Mouse (Mus musculus) activated CD4-positive, CD25-positive, alpha-beta regulatory T cell, adult 4 months (primary cell): ENCODE data around the gene Gusb. TPM values are rescaled to one million over a fixed set of nuclear protein-coding genes. Genes with fewer than 3 reads are reported as not detected.
"Not testable (repeated sequence)": the region's sequence is repeated elsewhere in the genome, so short reads cannot be mapped to it uniquely, and the experiment has no call there.

Experiments used
- ATAC-seq: one replicate; pipeline ENCODE4 v1.8.0; 2017
- polyA plus RNA-seq, 2 experiments: library from polyadenylated mRNA; unstranded; fragments of 100-300 nt; shearing (Covaris generic); gene quantifications; one replicate each; pipeline ENCODE4 v1.2.1; 2017

Gene Gusb
- polyA plus RNA-seq = 10 to 100 TPM; 46.3 to 48.2 TPM

DNA sequence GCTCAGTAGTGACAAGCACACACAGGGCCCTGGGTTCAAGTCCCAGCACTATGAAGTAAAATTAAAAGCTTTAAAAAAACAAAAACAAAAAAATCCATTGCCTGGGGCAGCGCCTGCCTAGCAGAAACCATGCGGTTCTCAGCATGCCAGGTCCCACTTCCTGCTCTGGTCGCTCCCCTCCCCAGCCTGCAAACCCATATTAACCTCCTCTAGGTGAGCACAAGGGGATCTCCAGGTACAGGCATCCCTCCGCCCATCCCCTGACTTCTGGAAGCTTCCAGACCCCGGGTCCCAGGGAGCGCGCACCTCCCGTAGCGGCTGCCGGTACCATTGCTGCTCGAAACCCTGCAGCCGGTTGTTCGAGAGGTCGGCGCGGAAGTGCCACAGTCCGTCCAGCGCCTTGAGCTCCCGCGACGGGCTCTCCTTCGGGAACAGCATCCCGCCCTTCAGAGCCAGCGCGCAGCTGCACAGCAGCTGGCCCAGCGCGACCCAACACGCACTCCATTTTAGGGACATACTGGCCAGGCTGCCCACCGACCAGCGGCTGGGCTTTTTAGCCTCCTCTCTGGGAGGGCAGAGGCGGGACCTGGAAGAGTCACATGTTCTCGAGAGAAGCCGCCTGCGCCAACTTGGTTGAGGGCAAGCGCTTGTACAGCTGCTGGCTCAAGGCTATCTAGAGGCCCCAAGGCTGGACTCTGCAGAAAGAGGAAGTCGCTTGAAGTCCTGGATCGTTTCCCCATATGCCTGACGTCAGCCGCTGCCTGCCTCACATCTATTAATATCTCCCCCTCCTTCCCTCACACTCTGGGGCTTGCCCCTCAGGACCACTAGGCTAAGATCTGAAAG, at the start of gene Gusb:
Gene Gusb (minus strand): TSS at position 749 of the 846 bp plus-strand sequence.
- peak; percentile 89 for ATAC-seq

DNA sequence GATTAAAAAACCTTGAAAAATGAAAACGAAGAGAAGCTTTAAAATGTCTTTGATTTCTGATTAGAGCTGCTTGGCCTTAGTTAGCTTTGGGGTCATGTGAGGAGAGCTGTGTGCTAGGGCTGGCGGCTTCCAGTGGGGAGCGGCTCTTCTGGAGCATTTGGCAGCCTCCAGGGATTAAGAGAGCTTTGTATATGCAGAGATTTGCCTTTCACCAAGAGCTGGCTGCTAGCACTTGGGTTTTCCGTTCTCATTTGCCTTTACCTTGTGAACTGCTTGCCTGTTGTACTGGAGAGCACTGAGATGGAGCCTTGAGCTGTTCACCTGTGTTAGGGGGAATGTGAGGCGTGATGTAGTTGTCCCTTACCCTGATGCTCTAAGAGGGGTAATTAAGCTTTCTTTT, 49.7 kb upstream of the Gusb start:
- ATAC-seq = no peak

DNA sequence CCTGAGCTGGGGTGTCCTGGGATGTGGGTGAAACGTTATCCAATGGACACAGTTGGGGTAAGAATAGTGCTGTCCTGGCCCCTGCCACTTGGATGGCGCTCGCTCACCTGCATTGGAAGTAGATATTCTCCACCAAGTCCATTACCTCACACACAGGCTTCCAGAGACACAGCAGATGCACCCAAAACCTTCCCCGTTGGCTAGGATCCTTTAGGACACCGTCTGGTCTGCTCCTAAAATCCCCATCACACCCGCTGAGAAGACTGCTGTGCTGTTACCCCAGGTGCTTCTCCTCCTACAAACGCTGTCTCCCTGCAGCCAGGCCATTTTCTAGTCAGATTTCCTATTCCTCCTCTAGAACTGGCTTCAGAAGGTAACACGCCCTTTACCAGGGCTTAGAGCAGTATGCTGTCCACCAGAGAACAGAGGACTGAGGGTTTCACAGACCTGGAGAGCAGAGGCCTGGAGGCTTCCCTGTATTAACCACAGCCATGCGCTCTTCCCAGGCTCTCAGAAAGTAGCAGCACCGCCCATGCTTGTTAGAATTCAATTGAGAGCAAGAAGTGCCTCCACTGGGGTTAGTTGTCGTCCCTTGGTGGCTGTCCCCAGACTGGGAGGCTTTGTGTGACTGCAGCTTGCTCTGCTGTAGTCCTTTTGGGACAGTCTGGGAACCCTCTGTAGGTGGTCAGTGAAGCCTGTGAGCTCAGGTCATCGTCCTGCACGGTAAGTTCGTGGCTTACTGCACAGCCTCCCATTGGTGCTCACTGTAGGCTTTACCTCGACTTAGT, 48.4 kb upstream of the Gusb start:
- no peak for ATAC-seq

- ATAC-seq = no peak
These were observed 47.6 kb upstream of the Gusb start for GRCm38 (mm10) chr5:130050416-130050815.

GRCm38 (mm10) chr5:130048786-130049520, 46.1 kb upstream of the Gusb start:
- ATAC-seq = no peak

GRCm38 (mm10) chr5:130047013-130047412, 44.2 kb upstream of the Gusb start:
- no peak for ATAC-seq

DNA sequence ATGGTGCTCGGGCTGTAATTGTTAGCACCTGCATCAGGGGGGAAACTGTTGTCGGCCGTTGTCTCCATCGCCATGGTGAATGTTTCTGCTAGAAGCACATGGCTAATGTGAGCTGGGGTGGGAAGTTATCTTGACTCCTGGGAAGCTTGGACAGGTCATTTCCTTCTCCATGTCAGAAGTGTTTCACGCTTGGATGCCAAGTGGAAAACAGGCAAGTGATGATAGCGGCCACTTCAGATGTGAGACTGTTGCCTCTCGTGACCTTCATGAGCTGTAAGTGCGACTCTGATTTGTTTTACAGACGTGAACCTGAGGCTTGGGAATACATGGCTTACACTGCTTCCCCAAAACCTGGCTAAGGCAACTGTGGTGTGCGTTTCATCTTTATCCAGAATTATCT, 43.7 kb upstream of the Gusb start:
- ATAC-seq = no peak

- no peak for ATAC-seq
These were observed 43.3 kb upstream of the Gusb start for GRCm38 (mm10) chr5:130046100-130046499.

- no peak for ATAC-seq
These were observed 41.4 kb upstream of the Gusb start for GRCm38 (mm10) chr5:130044201-130044695.

DNA sequence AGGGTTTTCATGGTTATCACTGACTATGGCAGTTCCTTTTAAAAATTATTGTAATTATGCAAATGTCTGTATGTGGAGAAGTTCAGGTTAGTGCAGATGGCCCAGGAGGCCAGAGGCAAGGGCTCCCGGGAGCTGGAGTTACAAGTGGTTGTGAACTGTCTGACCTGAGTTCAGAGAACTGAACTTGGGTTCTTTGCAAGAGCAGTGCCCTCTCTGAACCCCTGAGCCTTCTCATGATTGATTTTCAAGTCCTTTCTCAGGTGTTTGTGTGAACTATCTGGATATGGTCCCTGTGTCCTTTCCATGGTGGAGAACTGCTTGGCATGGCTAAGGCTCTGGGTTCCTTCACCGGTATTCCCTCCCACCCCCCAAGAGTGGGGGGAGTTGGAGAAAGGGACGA, 40.9 kb upstream of the Gusb start:
- no peak for ATAC-seq

DNA sequence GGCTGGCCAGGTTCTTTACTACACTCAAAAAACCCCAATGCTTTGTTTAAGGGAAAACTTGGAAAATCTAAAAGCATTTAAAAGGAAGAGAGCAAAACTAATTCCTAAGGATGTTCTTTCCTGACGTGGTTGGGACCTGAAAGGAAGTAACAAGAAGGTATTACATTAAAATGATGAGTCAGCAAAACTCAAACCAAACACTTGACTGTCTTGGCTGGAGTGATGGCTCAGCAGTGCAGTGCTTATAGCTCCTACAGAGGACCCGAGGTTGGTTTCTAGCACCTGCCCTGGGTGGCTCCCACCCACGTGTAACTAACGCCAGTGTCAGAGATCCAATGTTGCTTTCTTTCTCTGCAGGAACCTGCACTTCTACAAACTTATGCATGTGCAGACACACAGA, 38.4 kb upstream of the Gusb start:
- ATAC-seq = no peak

DNA sequence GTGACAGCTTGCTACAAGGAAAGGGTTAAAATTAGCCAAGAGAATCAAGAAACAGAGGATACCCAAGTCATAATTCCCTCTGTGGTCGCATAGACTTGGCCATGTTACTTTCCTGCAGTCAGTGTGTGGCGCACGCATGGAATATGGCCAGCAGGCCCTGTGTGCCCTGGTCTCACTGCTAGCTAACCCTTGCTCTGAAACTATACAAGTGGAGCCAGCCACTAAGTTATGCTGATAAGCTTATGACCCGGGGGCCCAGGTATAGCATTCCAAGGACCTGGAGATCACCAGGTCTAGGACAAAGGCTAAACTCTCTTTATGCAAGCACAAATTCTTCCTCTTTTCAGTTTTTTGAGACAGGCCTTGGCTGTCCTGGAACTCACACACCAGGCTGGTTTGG, 37.9 kb upstream of the Gusb start:
- no peak for ATAC-seq

- peak; percentile 52 for ATAC-seq
These were observed 35.1 kb upstream of the Gusb start for GRCm38 (mm10) chr5:130037752-130038455.

DNA sequence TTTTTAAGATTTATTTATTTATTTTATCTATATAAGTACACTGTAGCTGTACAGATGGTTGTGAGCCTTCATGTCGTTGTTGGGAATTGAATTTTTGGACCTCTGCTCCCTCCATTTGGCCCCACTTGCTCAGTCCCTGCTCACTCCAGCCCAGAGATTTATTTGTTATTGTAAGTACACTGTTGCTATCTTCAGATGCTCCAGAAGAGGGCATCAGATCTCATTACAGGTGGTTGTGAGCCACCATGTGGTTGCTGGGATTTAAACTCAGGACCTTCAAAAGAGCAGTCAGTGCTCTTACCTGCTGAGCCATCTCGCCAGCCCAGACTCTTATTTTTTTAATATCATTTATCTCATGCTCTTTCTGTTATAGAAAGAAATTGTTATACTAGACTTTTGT, 33.5 kb upstream of the Gusb start:
- not testable (repeated sequence) for ATAC-seq

DNA sequence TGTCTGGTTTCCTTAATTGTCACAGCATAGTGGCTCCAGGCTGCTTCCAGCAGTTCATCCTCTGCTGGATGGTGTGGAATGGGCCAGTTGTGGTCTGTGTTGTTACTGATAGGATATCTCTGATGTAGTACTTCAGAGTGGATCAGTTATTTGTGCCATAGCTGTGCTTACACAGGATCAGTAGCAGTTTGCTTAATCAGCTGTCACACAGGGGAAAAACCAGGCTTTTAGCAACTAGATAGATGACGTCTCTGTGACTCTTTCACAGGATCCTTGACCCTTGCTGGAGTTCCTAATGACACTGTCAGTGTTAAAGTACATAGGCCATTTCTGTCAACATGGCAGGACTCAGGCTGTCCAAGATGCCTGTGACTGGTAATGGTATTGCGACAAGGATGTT, 31.0 kb upstream of the Gusb start:
- ATAC-seq = no peak

- no peak for ATAC-seq
These were observed 28.9 kb upstream of the Gusb start for GRCm38 (mm10) chr5:130031410-130032390.

DNA sequence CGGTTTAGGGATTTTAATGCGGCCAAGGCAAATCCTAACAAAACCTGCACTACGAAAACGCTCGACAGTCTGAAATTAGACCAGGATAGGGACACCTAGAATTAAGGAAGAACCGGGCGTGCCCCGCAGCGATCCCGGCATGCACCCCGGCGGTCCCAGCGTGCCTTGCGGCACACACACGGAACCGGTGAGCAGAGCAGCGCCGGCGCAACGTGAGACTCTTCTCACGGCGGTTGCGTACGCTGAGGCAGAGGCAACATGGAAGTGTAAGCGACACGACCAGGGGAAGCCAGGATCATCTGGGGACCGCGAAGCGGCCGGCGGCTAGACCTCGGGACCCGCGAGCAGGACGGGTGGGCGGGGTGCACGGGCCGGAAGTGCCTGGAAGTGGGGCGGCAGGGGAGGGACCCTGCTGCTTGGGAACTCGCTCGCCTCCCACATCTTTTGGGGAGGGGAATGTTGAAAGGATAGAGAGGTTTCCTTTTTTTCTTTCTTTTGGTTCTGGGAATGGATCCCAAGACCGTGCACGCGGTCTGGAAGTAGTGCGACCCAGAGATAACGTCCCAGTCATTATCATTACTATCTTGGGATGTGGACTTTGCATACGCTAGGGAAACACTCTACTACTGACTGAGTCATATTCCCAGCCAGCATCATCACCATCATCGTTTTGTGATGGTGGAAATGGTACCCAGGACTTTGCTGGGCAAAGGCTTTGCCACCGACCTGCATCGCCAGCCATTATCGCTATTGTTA, 26.5 kb upstream of the Gusb start, which contains the start of the genes Asl and Crcp:
Gene Asl (minus strand): TSS at position 106 of the 756 bp plus-strand sequence.
Gene Crcp (plus strand): TSS at position 149 of the 756 bp plus-strand sequence.
- peak; percentile 69 for ATAC-seq

DNA sequence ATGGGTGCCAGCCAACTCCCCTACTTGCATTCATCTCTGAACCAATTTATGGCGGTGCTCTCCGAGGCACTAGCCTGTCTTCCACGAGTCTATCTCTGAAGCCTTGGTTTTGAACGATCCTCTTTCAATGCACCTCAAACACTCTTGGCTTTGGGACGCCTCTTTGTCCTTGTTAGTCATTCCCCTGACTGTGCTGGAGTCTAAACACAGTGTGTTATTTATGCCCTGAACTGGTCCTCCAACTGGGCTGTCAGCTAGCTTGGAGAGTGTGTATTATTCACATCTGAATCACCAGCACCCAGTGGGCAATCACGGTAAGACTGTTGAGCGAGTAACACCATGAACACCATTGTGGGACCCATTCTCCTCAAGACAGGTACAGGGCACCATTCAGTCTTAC, 24.8 kb upstream of the Gusb start:
- no peak for ATAC-seq

DNA sequence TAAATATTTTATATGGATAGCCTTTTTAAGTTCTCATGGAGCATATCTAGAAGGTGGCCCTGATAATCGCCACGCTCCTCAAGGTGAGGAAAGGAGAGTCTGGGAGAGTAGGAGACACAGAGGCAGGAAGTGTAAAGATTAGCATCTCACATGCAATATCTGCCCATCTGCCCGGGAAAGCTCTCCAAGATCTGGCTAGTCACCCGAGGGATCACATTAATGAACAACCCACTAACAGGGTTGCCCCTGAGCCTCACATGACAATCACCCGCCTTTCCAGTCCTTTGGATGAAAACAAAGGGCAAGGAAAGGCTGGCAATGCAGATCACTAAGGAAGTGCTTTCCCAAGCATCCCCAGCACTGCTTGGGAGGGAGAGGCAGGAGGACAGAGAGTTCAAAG, 24.3 kb upstream of the Gusb start:
- ATAC-seq = no peak
